Mouse (Mus musculus) retina, postnatal 7 days (tissue): ENCODE measurements around the gene Gucy1a1.
"Not testable (repeated sequence)": the region's sequence is repeated elsewhere in the genome, so short reads cannot be mapped to it uniquely, and the experiment has no call there.

Experiments
- DNase-seq: peaks from one replicate; pipeline ENCODE4 v3.0.0-alpha.2; 2012; ENCODE audit warnings: low read depth, low spot score

The Gucy1a1 gene

GRCm38 (mm10) chr3:82145126-82145901 lies at the start of gene Gucy1a1:
TSS of gene Gucy1a1 (minus strand) at chr3:82145789.
- DNase-seq, result no peak

GRCm38 (mm10) chr3:82191559-82192245 lies 46.1 kb upstream of the Gucy1a1 start:
- no peak for DNase-seq

GRCm38 (mm10) chr3:82185626-82186025 lies 40.0 kb upstream of the Gucy1a1 start:
- DNase-seq, result no peak

- DNase-seq, result no peak
Measured at GRCm38 (mm10) chr3:82181500-82181899, 35.9 kb upstream of the Gucy1a1 start.

- no peak for DNase-seq
Measured at GRCm38 (mm10) chr3:82180253-82180652, 34.7 kb upstream of the Gucy1a1 start.

GRCm38 (mm10) chr3:82175501-82175900 lies 29.9 kb upstream of the Gucy1a1 start:
- DNase-seq, result peak; percentile 6

GRCm38 (mm10) chr3:82167064-82167463 lies 21.5 kb upstream of the Gucy1a1 start:
- DNase-seq, result no peak

GRCm38 (mm10) chr3:82165937-82166336 lies 20.3 kb upstream of the Gucy1a1 start:
- DNase-seq, result no peak

- DNase-seq, result not testable (repeated sequence)
Measured at GRCm38 (mm10) chr3:82162992-82163391, 17.4 kb upstream of the Gucy1a1 start.

GRCm38 (mm10) chr3:82145978-82146377 lies 389 bp upstream of the Gucy1a1 start:
- no peak for DNase-seq

GRCm38 (mm10) chr3:82144725-82145125 lies 864 bp downstream of the Gucy1a1 start:
- DNase-seq, result peak; percentile 6

GRCm38 (mm10) chr3:82140781-82141180 lies 4.8 kb downstream of the Gucy1a1 start:
- DNase-seq, result no peak

- DNase-seq, result no peak
Measured at GRCm38 (mm10) chr3:82138002-82138667, 7.5 kb downstream of the Gucy1a1 start.

- no peak for DNase-seq
Measured at GRCm38 (mm10) chr3:82135483-82135882, 10.1 kb downstream of the Gucy1a1 start.

GRCm38 (mm10) chr3:82129258-82129657 lies 16.3 kb downstream of the Gucy1a1 start:
- no peak for DNase-seq

- DNase-seq, result no peak
Measured at GRCm38 (mm10) chr3:82124567-82124966, 21.0 kb downstream of the Gucy1a1 start.

- no peak for DNase-seq
Measured at GRCm38 (mm10) chr3:82118916-82119315, 26.7 kb downstream of the Gucy1a1 start.

GRCm38 (mm10) chr3:82112439-82112838 lies 33.1 kb downstream of the Gucy1a1 start:
- no peak for DNase-seq

- DNase-seq, result no peak
Measured at GRCm38 (mm10) chr3:82111986-82112385, 33.6 kb downstream of the Gucy1a1 start.

GRCm38 (mm10) chr3:82108951-82109350 lies 36.6 kb downstream of the Gucy1a1 start:
- DNase-seq, result no peak

- DNase-seq, result no peak
Measured at GRCm38 (mm10) chr3:82104229-82104628, 41.4 kb downstream of the Gucy1a1 start.

- DNase-seq, result no peak
Measured at GRCm38 (mm10) chr3:82099127-82099526, 46.5 kb downstream of the Gucy1a1 start.
